Mouse (Mus musculus): ENCODE results near the gene Lrit2.

The Lrit2 gene

GRCm38 (mm10) chr14:37111371-37111770 lies 43.6 kb downstream of the Lrit2 start:
- ATAC-seq (ENCODE audit: low TSS enrichment) = no peak

DNA sequence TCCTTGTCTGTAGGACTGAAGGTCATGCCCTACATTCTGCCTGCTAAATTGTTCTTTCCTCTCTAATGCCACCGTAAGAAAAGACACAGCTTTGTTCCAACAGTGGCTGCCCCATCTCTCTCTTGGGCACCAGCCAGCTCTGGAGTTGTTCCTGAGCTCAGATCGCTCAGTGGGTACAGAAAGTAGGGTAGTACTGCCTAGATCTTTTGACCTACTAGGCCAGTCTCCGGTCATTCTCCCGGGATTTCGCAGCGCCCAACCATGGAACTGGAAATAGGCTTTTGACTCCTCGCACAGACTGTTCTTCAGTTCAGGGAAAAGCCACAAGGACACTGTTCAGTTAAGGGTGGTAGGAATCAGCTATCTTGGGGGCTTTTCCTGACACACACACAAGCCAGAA lies 45.2 kb downstream of the Lrit2 start:
- no peak for ATAC-seq (ENCODE audit: low TSS enrichment)

DNA sequence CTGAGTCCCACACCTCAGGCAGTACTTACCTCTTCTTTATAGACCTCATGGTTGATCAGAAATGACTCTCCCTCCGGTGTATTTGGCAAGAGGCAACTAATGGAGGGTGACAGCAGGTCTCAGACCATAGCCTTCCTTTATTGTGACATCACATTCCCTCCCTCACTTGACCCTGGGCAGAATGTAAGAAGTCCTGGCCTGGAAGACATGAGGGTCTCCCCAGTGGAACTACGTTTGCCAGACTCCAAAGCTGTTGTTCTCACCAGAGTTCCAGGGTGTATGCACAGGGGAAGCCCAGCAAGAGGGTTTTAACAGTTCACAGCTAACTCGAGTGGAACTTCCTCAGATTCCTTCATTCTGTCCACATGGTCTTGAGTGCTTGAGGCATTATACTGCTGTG lies 46.2 kb downstream of the Lrit2 start, which contains the start of gene 2610528A11Rik:
Gene 2610528A11Rik (minus strand): TSS at position 101 of the 400 bp plus-strand sequence.
- ATAC-seq (ENCODE audit: low TSS enrichment) = no peak

GRCm38 (mm10) chr14:37119233-37119632 lies 51.5 kb downstream of the Lrit2 start:
- ATAC-seq (ENCODE audit: low TSS enrichment) = no peak

Data from frontal cortex, adult (tissue).